Mouse (Mus musculus): ENCODE data around the gene Cyp2j12.

- no peak for TF ChIP-seq CTCF (IDR thresholded peaks at IDR 0.05; ENCODE audit: low read depth, low read length)
- no peak for TF ChIP-seq POLR2A (IDR thresholded peaks at IDR 0.05; ENCODE audit: extremely low read depth, insufficient read depth, low read length)
Observed at GRCm38 (mm10) chr4:96134246-96134645, 6.7 kb downstream of the Cyp2j12 start.
